Mouse (Mus musculus): ENCODE data around the gene Myh11.

DNA sequence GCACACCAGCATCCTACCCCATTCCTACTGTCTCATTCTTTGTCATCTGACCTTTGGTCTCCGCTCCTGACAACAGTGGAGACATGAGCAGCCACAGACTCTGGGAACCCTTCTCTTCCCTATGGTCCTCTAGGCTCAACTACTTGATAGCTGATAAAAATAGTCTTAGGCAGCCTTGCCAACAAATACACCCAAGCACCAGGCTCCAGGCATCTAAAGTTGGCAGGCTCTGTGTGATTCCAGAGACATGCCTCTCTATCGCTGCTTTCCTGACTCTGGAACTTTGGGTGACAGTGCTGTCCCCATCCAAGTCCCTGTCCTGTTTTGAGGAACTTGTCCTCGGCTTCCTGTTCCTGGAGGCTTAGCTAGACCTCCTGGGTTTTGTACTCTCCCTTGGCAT, 37.6 kb downstream of the Myh11 start:
- TF ChIP-seq CTCF (IDR thresholded peaks at IDR 0.05; ENCODE audit: insufficient read depth, low read depth, low read length) (no peak), POLR2A (IDR thresholded peaks at IDR 0.05; ENCODE audit: insufficient read depth, low read depth, low read length) (no peak)
